ENCODE assay signal across 17 mouse cellular contexts in genomic region chr19:45844209-45844608, GRCm38 (mm10). TPM values are rescaled to one million over a fixed set of nuclear protein-coding genes. Genes with fewer than 3 reads are reported as not detected.
DNase-seq lines count a peak whose midpoint lies in the region; ATAC-seq and TF ChIP-seq lines count a peak whose summit lies in the region.
"Had no signal": no experiment of that assay in that cellular context is flagged by ENCODE, and none has a peak within 500 bp of the region (broad histone marks: within the 10 kb centered on the region; RNA-seq: fewer than 3 reads in every experiment).

No protein-coding gene starts in this region.

- peaks cover 5% of the 10 kb centered on the region; the same call in 1 of the 2 replicates for H3K36me3 ChIP-seq in hindbrain, embryonic 13.5 days
- no peaks in the 10 kb centered on the region for H3K36me3 ChIP-seq in hindbrain, embryonic 16.5 days (ENCODE audit: control insufficient read depth, insufficient read depth, low read length)
- no peaks in the 10 kb centered on the region for H3K36me3 ChIP-seq in thymus, adult 2 months (ENCODE audit: control insufficient read depth, insufficient read depth, low read length)
- no peaks in the 10 kb centered on the region for H3K36me3 ChIP-seq in liver, embryonic 12.5 days
- H3K36me3 ChIP-seq: intestine, embryonic 15.5 days had no signal

- H3K27ac ChIP-seq in hindbrain, embryonic 13.5 days, result no peak overlapping the region
- H3K27ac ChIP-seq in hindbrain, embryonic 16.5 days (ENCODE audit: low read depth, low read length), result no peak overlapping the region
- H3K27ac ChIP-seq in thymus, adult 2 months (ENCODE audit: control insufficient read depth, insufficient read depth, low read length), result peak overlapping the region; percentile 97; the same call in 1 of the 2 replicates
- no peak overlapping the region for H3K27ac ChIP-seq in liver, embryonic 12.5 days
- H3K27ac ChIP-seq: embryonic facial prominence, embryonic 13.5 days; intestine, embryonic 15.5 days had no signal

- peak overlapping the region; percentile 51; the same call in 1 of the 2 replicates for H3K9ac ChIP-seq in hindbrain, embryonic 13.5 days
- no peak overlapping the region for H3K9ac ChIP-seq in hindbrain, embryonic 16.5 days (ENCODE audit: low read depth, low read length)
- H3K9ac ChIP-seq in liver, embryonic 12.5 days, result no peak overlapping the region
- H3K9ac ChIP-seq: embryonic facial prominence, embryonic 13.5 days; intestine, embryonic 15.5 days had no signal

- no peak for TF ChIP-seq CTCF in thymus, adult 2 months (IDR thresholded peaks at IDR 0.05; ENCODE audit: borderline replicate concordance, control insufficient read depth, extremely low read depth, insufficient read depth, low read length, poor library complexity)

- intact Hi-C loops in gastrocnemius, postnatal 36 days (cut with DNase I), result no loop called here

- no peaks in the 10 kb centered on the region for H3K27me3 ChIP-seq in hindbrain, embryonic 13.5 days
- no peaks in the 10 kb centered on the region for H3K27me3 ChIP-seq in hindbrain, embryonic 16.5 days (replicated peaks; ENCODE audit: control insufficient read depth, insufficient read depth, low read length)
- no peaks in the 10 kb centered on the region for H3K27me3 ChIP-seq in thymus, adult 2 months (ENCODE audit: control insufficient read depth, insufficient read depth, low read length)
- H3K27me3 ChIP-seq in liver, embryonic 12.5 days (replicated peaks), result no peaks in the 10 kb centered on the region
- H3K27me3 ChIP-seq: embryonic facial prominence, embryonic 13.5 days; intestine, embryonic 15.5 days; megakaryocyte, embryonic 14.5 days had no signal

- ATAC-seq in hindbrain, embryonic 13.5 days (ENCODE audit: low FRiP score), result no peak
- no peak for ATAC-seq in hindbrain, embryonic 16.5 days
- no peak for ATAC-seq in liver, embryonic 12.5 days

- H3K4me3 ChIP-seq in hindbrain, embryonic 13.5 days, result no peak overlapping the region
- H3K4me3 ChIP-seq in hindbrain, embryonic 16.5 days (ENCODE audit: low read length), result no peak overlapping the region
- no peak overlapping the region for H3K4me3 ChIP-seq in thymus, adult 2 months (ENCODE audit: control insufficient read depth, insufficient read depth, low read length)
- H3K4me3 ChIP-seq in liver, embryonic 12.5 days, result no peak overlapping the region
- H3K4me3 ChIP-seq: embryonic facial prominence, embryonic 13.5 days; intestine, embryonic 15.5 days had no signal

- DNase-seq in thymus, adult 2 months, result no peak
- no peak for DNase-seq in thymus, postnatal 25 days
- DNase-seq in gastrocnemius, postnatal 36 days, result no peak
- no peak for DNase-seq in embryo, embryonic 9.5 days (ENCODE audit: extremely low spot score)
- DNase-seq: adrenal gland, adult 8-10 months; cerebellum, adult 9-11 months; kidney, adult 9 months; kidney, postnatal 4 days; lung, adult 18-20 months; lung, postnatal 14 days had no signal

- WGBS in hindbrain, embryonic 13.5 days, result 28% methylated on average over 3 of the region's 3 CpGs
- WGBS in hindbrain, embryonic 16.5 days, result 27% methylated on average over 3 of the region's 3 CpGs
- 71% methylated on average over 3 of the region's 3 CpGs for WGBS in thymus, adult 2 months
- 74% methylated on average over 3 of the region's 3 CpGs for WGBS in liver, embryonic 12.5 days (ENCODE audit: insufficient replicate concordance)

- peaks cover 12% of the 10 kb centered on the region for H3K4me1 ChIP-seq in hindbrain, embryonic 13.5 days (replicated peaks)
- no peaks in the 10 kb centered on the region for H3K4me1 ChIP-seq in hindbrain, embryonic 16.5 days (ENCODE audit: control insufficient read depth, insufficient read depth, low read depth, low read length)
- peaks cover 16% of the 10 kb centered on the region for H3K4me1 ChIP-seq in thymus, adult 2 months (replicated peaks; ENCODE audit: control insufficient read depth, insufficient read depth, low read length)
- peaks cover 11% of the 10 kb centered on the region for H3K4me1 ChIP-seq in liver, embryonic 12.5 days
- H3K4me1 ChIP-seq: intestine, embryonic 15.5 days had no signal

- no peak for TF ChIP-seq POLR2A in thymus, adult 2 months (IDR thresholded peaks at IDR 0.05; ENCODE audit: control insufficient read depth, extremely low read depth, insufficient read depth, low read length, poor library complexity)

- H3K4me2 ChIP-seq in hindbrain, embryonic 13.5 days, result no peak overlapping the region
- H3K4me2 ChIP-seq in hindbrain, embryonic 16.5 days (ENCODE audit: low read length), result no peak overlapping the region
- peak overlapping the region; percentile 4; the same call in 1 of the 2 replicates for H3K4me2 ChIP-seq in liver, embryonic 12.5 days
- H3K4me2 ChIP-seq: embryonic facial prominence, embryonic 13.5 days; intestine, embryonic 15.5 days had no signal

- H3K9me3 ChIP-seq in hindbrain, embryonic 13.5 days, result no peaks in the 10 kb centered on the region
- no peaks in the 10 kb centered on the region for H3K9me3 ChIP-seq in hindbrain, embryonic 16.5 days (ENCODE audit: control insufficient read depth, low read length)
- H3K9me3 ChIP-seq in liver, embryonic 12.5 days (replicated peaks), result no peaks in the 10 kb centered on the region
- H3K9me3 ChIP-seq: embryonic facial prominence, embryonic 13.5 days; intestine, embryonic 15.5 days; megakaryocyte, embryonic 14.5 days had no signal

RNA-seq across cellular contexts. Expression of gene Kcnip2, which starts 28.3 kb away (rescaled TPM):
- 5.1 and 6.8 TPM in 2 replicates for polyA plus RNA-seq in hindbrain, embryonic 13.5 days (2015; fragmentation: Nextera tagmentation; extraction: Ambion mirVana)
- polyA plus RNA-seq in hindbrain, embryonic 16.5 days (2015; fragmentation: Nextera tagmentation; extraction: Ambion mirVana), result 17.0 and 19.2 TPM in 2 replicates
- 4.6 and 13.5 TPM in 2 replicates for polyA plus RNA-seq in thymus, adult 2 months (2012; rRNA removed)
- polyA plus RNA-seq in liver, embryonic 12.5 days (2016; fragmentation: Nextera tagmentation; extraction: Ambion mirVana), result 1.3 and 1.4 TPM in 2 replicates
- total RNA-seq in gastrocnemius, postnatal 36 days (2021), result under 1 TPM; 0.17 to 0.38 TPM
- total RNA-seq: hematopoietic stem cell, adult 5-6 weeks had no signal
